Mouse (Mus musculus) spleen, adult 12 weeks (tissue): ENCODE measurements around the gene Atp13a3.

ENCODE experiments used
- DNase-seq: peaks from one replicate; pipeline ENCODE4 v3.0.0; 2022; ENCODE audit warnings: low spot score

The Atp13a3 gene

GRCm38 (mm10) chr16:30314236-30314635 is 91.5 kb downstream of the Atp13a3 start:
- no peak for DNase-seq

GRCm38 (mm10) chr16:30310647-30311046 is 95.1 kb downstream of the Atp13a3 start, which contains the start of gene Gp5:
Gene Gp5 (minus strand): TSS chr16:30310779.
- DNase-seq: no peak

GRCm38 (mm10) chr16:30310171-30310515 is 95.6 kb downstream of the Atp13a3 start:
- no peak for DNase-seq

DNA sequence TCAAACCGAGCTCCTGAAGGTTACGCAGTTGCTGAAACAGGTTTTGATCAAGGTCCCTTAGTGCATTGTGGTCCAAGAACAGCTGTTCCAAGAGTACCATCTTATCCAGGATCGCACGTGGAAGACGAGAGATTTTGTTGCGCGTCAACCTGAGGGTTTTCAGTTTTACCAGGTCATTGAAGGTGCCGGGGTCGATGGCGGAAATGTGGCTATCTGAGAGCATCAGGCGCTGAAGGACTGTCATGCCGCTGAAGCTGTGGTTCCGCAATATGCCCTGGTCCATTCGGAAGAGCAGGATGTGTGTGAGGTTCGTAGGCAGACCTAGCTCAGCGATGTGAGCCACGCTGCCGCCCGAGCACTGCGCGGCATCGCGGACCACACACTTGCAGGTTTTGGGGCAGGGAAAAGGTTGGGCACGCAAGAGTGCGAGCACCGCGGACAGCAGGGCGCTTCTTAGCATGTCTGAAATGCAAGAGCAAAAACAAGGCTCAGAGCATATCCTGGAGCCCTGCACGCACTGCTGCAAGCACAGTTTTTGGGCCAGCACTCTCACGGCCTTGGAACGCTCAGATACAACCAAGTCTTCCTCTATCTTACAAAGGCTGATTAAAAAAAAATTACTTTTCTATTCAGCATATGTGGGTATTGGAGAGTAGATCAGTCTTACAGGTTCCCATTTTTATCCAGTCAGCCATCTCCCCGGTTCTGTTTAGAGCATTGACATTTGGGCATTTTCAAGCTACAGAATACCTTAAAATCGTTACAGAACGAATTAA is 96.2 kb downstream of the Atp13a3 start:
- DNase-seq: no peak

DNA sequence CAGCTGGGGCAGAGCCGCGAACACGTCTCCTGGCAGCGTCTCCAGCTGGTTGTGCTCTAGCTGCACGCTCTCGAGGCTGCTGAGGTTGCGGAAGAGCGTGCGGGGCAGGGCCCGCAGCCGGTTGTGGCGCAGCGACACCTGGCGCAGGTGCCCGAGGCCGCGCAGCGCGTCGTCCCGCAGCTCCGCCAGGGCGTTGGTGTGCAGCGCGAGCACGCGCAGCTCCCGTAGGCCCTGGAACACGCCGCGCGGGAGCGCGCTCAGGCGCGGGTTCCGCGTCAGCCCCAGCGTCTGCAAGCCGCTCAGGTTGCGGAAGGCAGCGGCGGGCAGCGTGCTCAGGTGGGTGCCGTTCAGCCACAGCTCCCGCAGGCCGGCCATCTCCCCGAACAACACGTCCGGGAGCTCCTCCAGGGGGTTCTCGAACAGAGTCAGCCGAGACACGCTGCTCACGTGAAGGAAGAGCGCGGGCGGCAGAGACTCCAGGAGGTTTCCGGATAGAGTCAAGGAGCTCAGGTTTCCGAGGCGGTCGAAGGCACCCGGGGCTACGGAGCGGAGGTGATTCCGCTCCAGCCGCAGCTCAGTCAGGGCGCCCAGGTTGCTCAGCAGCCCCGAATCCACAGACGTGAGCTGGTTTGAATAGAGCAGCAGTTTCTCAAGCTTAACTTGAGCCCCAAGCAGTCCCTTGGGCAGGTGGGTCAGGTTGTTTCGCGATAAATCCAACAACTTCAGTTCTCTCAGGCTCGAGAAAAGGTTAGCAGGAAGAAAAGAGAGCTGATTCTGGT is 97.0 kb downstream of the Atp13a3 start:
- peak; percentile 2 for DNase-seq

GRCm38 (mm10) chr16:30307961-30308615 is 97.7 kb downstream of the Atp13a3 start:
- no peak for DNase-seq

GRCm38 (mm10) chr16:30307306-30307705 is 98.5 kb downstream of the Atp13a3 start:
- DNase-seq: no peak

GRCm38 (mm10) chr16:30306102-30306501 is 99.7 kb downstream of the Atp13a3 start:
- DNase-seq: no peak

GRCm38 (mm10) chr16:30304236-30304635 is 101.5 kb downstream of the Atp13a3 start:
- no peak for DNase-seq

GRCm38 (mm10) chr16:30303411-30303810 is 102.4 kb downstream of the Atp13a3 start:
- DNase-seq: no peak

- no peak for DNase-seq
These were observed 103.1 kb downstream of the Atp13a3 start for GRCm38 (mm10) chr16:30302686-30303085.

DNA sequence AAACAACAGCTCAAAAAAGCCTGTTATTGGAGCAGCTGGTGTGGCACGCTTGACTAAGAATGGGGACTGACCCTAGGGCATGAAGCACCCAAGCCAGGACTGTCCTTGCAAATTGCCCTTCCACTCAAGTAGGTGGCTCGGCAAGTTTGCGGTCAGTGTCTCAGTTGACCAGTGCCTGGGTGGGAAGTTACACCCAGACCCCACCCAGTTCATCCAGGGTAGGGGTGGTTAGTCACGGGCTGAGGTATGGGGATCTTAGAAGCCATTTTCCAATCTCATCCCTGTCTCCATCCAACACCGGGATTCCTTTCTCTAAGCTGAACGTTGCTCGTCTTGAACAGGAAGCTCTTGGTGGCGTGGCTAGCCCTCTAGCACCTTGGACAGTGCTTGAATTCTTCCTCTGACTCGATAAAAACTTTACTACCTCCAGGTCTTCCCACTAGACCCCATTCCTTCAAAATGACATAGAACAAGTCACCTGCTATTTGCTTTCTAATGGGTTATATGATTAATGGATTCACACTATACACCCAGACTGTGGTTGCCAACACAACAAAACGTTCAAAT is 106.0 kb downstream of the Atp13a3 start:
- DNase-seq: no peak

DNA sequence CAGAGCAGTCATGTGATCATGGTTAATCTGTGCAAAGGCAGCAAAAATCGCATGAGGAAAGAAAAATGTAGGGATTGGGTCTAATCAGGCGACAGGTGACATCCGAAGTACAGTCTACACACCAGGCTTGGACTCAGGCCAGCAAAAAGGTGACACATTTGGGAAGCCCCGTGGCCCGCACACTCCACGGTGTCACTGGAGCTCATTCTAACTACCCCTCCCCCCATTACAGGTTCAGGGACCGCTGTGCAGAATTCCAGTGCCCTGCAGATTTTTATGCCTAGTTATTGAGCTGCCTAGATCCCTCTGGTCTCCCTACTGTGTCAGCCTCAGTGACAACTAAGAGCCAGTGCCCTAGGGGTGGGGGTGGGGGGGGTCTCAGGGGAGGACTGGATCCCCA is 108.3 kb downstream of the Atp13a3 start:
- no peak for DNase-seq

DNA sequence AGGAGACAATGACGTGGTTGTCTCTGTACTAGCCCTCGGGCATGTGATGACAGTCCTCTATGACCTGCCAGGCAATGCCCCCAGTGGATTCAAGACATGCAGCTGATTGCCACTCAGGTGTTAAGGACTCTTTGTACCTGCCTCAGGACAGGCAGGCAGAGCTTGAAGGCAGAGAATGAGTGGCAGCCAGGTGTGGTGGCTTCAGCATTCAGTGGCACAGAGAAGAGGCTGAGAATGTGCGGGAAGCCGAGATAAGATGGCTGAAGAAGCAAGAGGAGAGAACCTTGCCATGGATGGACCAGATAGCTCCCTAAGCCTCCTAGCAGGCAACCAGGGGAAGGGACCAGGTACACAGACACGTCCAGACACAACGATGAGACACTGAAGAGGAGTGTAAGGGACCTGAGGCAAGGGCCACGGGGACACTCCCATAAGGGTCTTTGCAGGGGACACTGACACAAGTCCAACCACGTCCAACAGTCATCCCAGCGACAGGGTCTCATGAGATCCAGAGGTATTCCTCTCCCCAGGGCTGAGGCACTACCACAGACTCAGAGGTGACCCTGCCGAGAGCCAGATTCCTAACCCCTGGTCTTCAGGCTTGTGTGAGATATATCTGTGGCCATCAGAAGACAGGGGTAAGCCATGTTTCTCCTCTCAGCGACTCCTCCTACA is 109.0 kb downstream of the Atp13a3 start:
- no peak for DNase-seq

- no peak for DNase-seq
These were observed 110.7 kb downstream of the Atp13a3 start for GRCm38 (mm10) chr16:30295106-30295505.

GRCm38 (mm10) chr16:30290436-30290835 is 115.3 kb downstream of the Atp13a3 start:
- no peak for DNase-seq

DNA sequence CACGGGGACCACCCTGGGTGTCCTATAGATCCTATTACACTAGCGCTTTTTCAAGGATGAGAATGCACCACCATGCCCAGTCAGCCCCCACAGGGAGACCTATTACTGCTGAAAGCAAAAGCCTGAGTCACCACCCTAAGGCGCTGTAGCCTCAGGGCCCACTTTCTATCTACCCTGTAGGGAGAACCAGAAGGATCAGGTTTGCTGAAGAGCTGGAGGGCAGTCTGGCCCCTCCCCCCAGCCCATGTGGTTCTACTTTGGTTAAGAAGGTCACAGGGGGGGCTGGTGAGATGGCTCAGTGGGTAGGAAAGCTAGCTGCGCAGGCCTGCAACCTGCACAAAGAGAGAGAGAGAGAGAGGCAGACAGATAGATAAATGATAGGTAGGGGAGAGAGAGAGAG is 120.1 kb downstream of the Atp13a3 start:
- no peak for DNase-seq

GRCm38 (mm10) chr16:30283743-30284337 is 121.9 kb downstream of the Atp13a3 start:
- no peak for DNase-seq

- no peak for DNase-seq
These were observed 122.8 kb downstream of the Atp13a3 start, which contains the start of gene Lrrc15 for GRCm38 (mm10) chr16:30282844-30283495. Gene Lrrc15 (minus strand): TSS chr16:30283256.

DNA sequence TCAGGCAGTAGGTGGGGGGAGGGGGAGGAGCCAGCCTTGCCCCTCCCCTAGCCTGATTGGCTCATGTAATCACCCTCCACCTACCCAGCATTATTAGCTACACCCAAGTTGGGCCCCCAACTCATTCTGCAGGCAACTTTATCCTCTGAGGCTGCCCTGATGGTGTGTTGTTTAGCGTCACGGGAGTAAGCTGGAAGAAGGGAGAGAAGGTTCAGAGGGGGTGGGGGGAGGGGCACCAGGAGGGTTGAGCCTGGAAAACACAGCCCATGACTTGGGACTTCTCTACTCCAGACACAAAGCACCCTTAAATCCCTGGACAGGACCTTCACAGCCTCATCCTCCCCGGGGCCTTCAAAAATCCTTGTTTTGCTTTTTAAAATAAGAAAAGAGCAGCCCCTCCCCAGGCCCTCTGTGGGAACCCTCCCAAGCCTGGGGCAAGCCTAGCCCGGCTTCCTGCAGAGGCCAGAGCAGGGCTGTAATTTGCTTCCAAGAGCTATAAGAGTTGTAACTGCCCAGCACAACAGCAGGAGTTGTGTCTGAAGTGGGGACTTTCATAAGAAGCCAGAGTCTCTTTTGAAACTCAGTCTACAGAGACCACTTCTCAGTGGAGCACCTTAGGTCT is 125.0 kb downstream of the Atp13a3 start:
- DNase-seq: no peak
